Mouse (Mus musculus) bone marrow macrophage, adult 2 months (primary cell): ENCODE measurements around the gene Dcdc2a. TPM values are rescaled to one million over a fixed set of nuclear protein-coding genes. Genes with fewer than 3 reads are reported as not detected.

Source experiments
- H3K27ac ChIP-seq: 2 replicates; pipeline ENCODE4 v1.5.1; 2012; ENCODE audit warnings: low read depth, low read length; ENCODE audit not compliant: insufficient read depth
- H3K4me1 ChIP-seq: 2 replicates; pipeline ENCODE4 v1.6.1; 2012; ENCODE audit warnings: low read length; ENCODE audit not compliant: control insufficient read depth, insufficient read depth
- H3K4me3 ChIP-seq: 2 replicates; pipeline ENCODE4 v1.5.1; 2012; ENCODE audit warnings: mild to moderate bottlenecking, low read length, moderate library complexity; ENCODE audit not compliant: insufficient read depth
- CTCF ChIP-seq: IDR thresholded peaks from 2 replicates; pipeline ENCODE4 v1.5.1; 2012; ENCODE audit warnings: low read depth, mild to moderate bottlenecking, low read length, moderate library complexity
- POLR2A ChIP-seq: IDR thresholded peaks from 2 replicates; pipeline ENCODE4 v1.6.1; 2012; ENCODE audit warnings: mild to moderate bottlenecking, low read depth, low read length, borderline replicate concordance
- polyA plus RNA-seq: library from polyadenylated mRNA; stranded (reverse); fragments of >200 nt; gene quantifications from 2 replicates; pipeline ENCODE4 v1.2.4, GENCODE M21; 2012; ENCODE audit not compliant: missing spikeins, insufficient read depth, insufficient read length

The Dcdc2a gene
- polyA plus RNA-seq, 1 experiment: not detected

DNA sequence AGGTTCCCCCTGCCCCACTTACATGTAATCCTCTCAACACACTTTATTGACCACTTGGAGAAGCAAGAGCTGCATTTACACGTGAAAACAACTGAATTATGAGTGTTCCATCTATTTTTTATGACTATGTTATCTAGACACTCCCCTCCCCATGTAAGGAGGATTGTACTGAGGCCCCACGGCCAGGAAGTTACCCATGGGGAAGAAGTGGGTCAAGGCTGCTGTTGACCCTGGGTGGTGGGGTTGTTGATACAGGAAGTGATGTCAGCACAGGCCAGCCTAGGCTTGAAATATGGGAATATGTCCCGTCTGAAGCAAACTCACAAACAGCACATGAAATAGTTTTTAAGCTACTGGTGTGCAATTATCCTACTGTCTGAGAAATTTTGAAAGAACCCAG is 144.1 kb downstream of the Dcdc2a start:
- TF ChIP-seq CTCF (no peak), POLR2A (no peak)
- Histone ChIP-seq H3K4me3 (no peak overlapping the region), H3K4me1 (no peaks in the 10 kb centered on the region), H3K27ac (no peak overlapping the region)

DNA sequence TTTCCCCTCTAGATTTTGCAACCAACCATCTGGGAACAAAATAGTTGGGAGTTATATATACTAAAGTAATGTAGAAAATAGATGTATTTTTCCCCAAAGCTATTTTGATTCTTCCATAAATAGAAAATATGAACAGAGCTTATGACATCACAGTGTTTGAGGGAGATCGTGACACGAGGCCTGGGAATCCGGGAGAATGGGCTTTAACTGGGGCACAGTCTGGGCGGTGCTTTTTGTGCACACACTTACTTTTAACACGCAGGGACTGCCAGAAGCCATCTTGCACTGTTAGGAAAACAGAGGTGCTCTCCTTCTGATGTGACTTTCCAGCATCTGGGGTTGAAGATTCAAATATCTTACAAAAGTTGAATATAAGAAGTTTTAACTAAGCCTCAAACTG is 151.1 kb downstream of the Dcdc2a start:
- H3K27ac ChIP-seq: no peak overlapping the region
- H3K4me3 ChIP-seq: no peak overlapping the region
- no peak for TF ChIP-seq POLR2A
- TF ChIP-seq CTCF: no peak
- H3K4me1 ChIP-seq: no peaks in the 10 kb centered on the region

DNA sequence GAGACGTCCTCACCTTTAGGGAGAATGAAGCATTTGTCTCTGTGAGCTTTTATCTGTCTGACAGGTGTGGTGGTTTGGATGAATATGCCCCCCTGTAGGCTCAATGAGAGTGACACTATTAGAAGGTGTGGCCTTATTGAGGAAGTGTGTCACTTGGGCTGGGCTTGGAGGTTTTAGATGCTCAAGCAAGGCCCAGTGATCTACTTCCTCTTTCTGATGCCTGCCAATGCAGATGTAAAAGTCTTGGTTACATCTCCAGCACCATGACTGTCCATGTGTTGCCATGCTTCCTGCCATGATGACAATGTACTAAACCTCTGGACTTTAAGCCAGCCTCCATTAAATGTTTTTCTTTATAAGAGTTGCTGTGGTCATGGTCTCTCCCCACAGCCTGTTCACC is 162.6 kb downstream of the Dcdc2a start:
- TF ChIP-seq POLR2A (no peak), CTCF (no peak)
- H3K4me3 ChIP-seq: no peak overlapping the region
- H3K27ac ChIP-seq: no peak overlapping the region
- H3K4me1 ChIP-seq: no peaks in the 10 kb centered on the region

DNA sequence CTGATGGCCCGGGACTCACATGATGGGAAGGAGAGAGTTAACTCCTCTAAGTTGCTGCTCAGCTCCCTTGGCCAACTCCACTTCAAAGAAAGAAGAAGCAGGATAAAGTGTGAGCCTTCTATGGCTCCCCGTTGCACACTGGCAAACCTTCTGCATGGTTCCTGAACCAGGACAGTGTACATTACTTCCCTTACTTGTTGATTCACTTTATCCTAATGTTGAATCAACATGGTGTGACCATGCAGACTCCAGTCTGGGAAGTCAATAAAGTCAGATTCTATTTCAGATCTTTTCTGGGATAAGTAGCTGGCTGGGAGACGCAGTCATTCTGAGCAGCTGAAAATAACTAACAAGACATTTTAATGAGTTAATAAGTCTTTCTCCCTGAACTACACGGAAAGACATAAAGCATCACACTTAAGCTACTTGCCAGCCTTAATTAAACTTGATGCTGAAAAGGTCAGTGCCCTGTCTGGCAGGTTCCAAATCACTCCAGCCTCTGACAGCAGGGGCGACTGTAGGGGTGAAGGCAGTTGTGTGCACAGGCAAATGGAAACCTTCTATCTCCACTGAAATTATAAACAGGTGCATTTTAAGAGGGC is 164.5 kb downstream of the Dcdc2a start:
- H3K4me1 ChIP-seq: no peaks in the 10 kb centered on the region
- TF ChIP-seq POLR2A: no peak
- TF ChIP-seq CTCF: no peak
- no peak overlapping the region for H3K27ac ChIP-seq
- H3K4me3 ChIP-seq: no peak overlapping the region

DNA sequence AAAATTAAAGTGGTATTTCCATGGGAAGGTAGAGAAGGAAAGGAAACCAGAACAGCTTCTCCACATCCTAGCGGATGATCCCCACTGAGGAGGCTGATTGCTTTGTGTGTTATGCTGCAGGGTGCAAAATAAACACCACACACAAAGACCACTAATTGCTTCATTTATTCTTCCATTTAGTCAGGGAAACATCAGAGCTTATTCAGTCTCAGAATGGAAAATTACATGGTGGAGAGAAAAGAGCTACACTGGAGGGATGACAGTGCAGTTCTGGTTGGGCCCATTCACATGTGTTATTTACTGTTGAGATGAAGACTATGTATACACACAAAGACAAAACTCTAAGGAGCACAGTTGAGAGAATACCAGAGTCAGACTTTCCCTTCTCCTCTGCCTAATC is 196.1 kb downstream of the Dcdc2a start:
- H3K27ac ChIP-seq: no peak overlapping the region
- H3K4me3 ChIP-seq: no peak overlapping the region
- TF ChIP-seq CTCF (no peak), POLR2A (no peak)
- H3K4me1 ChIP-seq: no peaks in the 10 kb centered on the region

DNA sequence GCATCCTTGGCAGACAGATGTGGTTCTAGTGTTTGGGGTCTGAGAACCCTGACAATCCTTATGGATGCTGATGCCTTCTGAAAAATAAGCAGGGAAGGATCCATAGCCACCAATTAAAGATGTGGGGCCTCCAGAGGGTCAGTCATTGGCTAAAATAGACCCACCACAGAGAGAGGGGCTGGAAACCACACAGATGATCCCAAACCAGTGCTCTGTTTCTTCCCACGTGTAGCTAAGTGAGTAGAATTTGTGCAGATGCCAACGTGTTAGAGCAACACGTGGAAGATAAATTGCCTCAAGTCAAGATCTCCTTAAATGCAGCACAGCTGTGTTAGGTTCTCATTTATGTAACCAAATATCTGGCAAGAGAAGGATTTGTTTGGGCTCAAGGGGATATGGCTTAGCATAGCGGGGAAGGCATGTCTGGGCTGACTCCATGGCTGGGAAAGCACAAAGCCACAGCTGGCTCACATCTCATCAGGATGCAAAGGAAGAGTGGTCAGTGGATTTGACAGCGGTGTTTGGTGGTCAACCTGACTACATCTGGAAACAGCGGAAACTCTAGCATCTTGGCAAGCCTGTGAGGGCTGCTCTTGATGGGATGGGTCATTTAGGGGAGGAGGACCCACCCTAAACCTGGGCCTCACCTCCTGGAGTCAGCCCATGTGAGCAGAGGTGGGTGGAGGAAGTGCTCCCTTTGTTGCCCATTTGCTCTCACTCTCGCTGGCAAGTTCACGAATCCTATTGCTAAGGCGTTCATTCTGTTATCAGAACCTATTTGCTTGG is 198.9 kb downstream of the Dcdc2a start:
- Histone ChIP-seq H3K27ac (no peak overlapping the region), H3K4me3 (no peak overlapping the region), H3K4me1 (no peaks in the 10 kb centered on the region)
- TF ChIP-seq POLR2A: no peak
- TF ChIP-seq CTCF: no peak

DNA sequence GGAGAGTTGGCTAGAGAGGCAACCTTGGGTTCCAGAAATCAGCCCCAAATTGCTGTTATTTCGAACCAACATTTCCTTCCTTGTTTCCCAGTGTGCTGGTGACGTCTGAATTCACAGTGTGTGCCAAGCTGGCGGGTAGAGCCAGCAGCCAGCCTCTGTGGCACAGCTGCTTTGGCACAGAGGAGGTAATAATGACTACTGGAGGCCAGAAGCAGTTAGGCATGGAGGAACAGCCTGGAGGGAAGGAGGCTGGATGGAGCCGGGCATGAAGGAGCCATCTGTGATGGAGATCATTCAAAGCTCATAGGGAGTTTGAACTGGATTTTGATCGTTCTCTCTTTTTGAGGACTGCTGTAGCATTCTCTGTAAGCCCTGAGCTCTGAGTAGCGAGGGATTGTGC is 201.8 kb downstream of the Dcdc2a start:
- TF ChIP-seq POLR2A (no peak), CTCF (no peak)
- H3K4me1 ChIP-seq: no peaks in the 10 kb centered on the region
- H3K4me3 ChIP-seq: no peak overlapping the region
- no peak overlapping the region for H3K27ac ChIP-seq

Other genes starting within 250 kb of the Dcdc2a start
- gene Acot13, start 224.5 kb upstream of the Dcdc2a start, polyA plus RNA-seq: 81.0 and 91.3 TPM in 2 replicates
- gene Tdp2, start 224.3 kb upstream of the Dcdc2a start, polyA plus RNA-seq: 29.0 and 36.4 TPM in 2 replicates
- gene D130043K22Rik, start 210.9 kb upstream of the Dcdc2a start, polyA plus RNA-seq: not detected in 2 replicates
- 0.32 and 0.37 TPM in 2 replicates for gene Aldh5a1, start 118.3 kb upstream of the Dcdc2a start, polyA plus RNA-seq
- gene Gpld1, start 112.9 kb upstream of the Dcdc2a start, polyA plus RNA-seq: not detected in 2 replicates
- 11.3 and 15.8 TPM in 2 replicates for gene Mrs2, start 35.6 kb upstream of the Dcdc2a start, polyA plus RNA-seq
- not detected in 2 replicates for gene Nrsn1, start 214.5 kb downstream of the Dcdc2a start, polyA plus RNA-seq